Mouse (Mus musculus) spleen, embryonic (tissue): ENCODE measurements at regions not wholly inside any gene's neighbourhood (a gene's known extent, or its start where the extent isn't known, plus 50 kb on each side); places are given as distances from the start of the nearest gene placed in this dataset.

Source experiments
- CTCF ChIA-PET: fragments of 350-600 bp; sonication (Branson Sonifier 250); formaldehyde crosslinking; loops from one replicate; lab custom pipeline; 2022; lab: Charles Lee

GRCm38 (mm10) chr14:98539792-98540191, 370.2 kb upstream of the Dach1 start:
- CTCF ChIA-PET, result no interaction called here

- CTCF ChIA-PET, result no interaction called here
Measured at GRCm38 (mm10) chr14:98538267-98538666, 368.7 kb upstream of the Dach1 start.

- CTCF ChIA-PET, result no interaction called here
Measured at GRCm38 (mm10) chr14:98533600-98533999, 364.0 kb upstream of the Dach1 start.

GRCm38 (mm10) chr14:98520966-98521365, 351.4 kb upstream of the Dach1 start:
- CTCF ChIA-PET, result no interaction called here

- CTCF ChIA-PET, result no interaction called here
Measured at GRCm38 (mm10) chr14:98505321-98505720, 335.8 kb upstream of the Dach1 start.

- CTCF ChIA-PET, result no interaction called here
Measured at GRCm38 (mm10) chr14:98477416-98477815, 307.9 kb upstream of the Dach1 start.

- CTCF ChIA-PET, result no interaction called here
Measured at GRCm38 (mm10) chr14:98471803-98472509, 302.4 kb upstream of the Dach1 start.

- CTCF ChIA-PET, result no interaction called here
Measured at GRCm38 (mm10) chr14:98454461-98454860, 284.9 kb upstream of the Dach1 start.

- CTCF ChIA-PET, result no interaction called here
Measured at GRCm38 (mm10) chr14:98452191-98452590, 282.6 kb upstream of the Dach1 start.

- CTCF ChIA-PET, result no interaction called here
Measured at GRCm38 (mm10) chr14:98449568-98449967, 280.0 kb upstream of the Dach1 start.

GRCm38 (mm10) chr14:98442411-98442810, 272.8 kb upstream of the Dach1 start:
- CTCF ChIA-PET, result no interaction called here

GRCm38 (mm10) chr14:98441954-98442353, 272.4 kb upstream of the Dach1 start:
- CTCF ChIA-PET, result no interaction called here

GRCm38 (mm10) chr14:98431959-98432358, 262.4 kb upstream of the Dach1 start:
- CTCF ChIA-PET, result no interaction called here

GRCm38 (mm10) chr14:98417719-98418118, 248.2 kb upstream of the Dach1 start:
- CTCF ChIA-PET, result no interaction called here

GRCm38 (mm10) chr14:98414201-98414600, 244.6 kb upstream of the Dach1 start:
- CTCF ChIA-PET, result no interaction called here

- CTCF ChIA-PET, result no interaction called here
Measured at GRCm38 (mm10) chr14:98405936-98406635, 236.5 kb upstream of the Dach1 start.

- CTCF ChIA-PET, result no interaction called here
Measured at GRCm38 (mm10) chr14:98404026-98404425, 234.5 kb upstream of the Dach1 start.

- CTCF ChIA-PET, result no interaction called here
Measured at GRCm38 (mm10) chr14:98387871-98388270, 218.3 kb upstream of the Dach1 start.
